Mouse (Mus musculus): ENCODE data around the gene Zfp683.

Gene Zfp683

GRCm38 (mm10) chr4:134052560-134052959, 1.1 kb upstream of the Zfp683 start:
- DNase-seq (ENCODE audit: low spot score), result no peak

- no peak for DNase-seq (ENCODE audit: low spot score)
Observed at GRCm38 (mm10) chr4:134058166-134058715, 4.6 kb downstream of the Zfp683 start.

DNA sequence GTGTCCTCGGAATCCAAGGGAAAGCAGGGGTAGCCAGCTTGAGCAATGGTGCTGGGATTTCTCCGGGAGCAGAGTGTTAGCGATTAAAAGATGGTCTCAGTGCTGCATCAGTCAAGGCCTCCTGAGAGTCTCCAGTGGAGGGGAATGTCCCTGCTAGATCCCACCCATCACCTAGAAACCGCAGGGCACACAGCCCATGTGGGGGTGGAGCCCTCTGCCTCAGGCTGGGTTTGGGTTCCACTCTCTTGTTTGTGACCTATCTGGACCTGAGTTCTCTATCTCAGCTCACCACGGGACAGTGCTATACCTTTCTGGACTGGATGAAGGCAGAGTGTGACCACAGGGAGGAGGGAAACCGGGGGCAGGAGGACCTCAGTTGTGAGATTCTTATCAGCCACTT, 5.3 kb downstream of the Zfp683 start:
- DNase-seq (ENCODE audit: low spot score), result no peak

DNA sequence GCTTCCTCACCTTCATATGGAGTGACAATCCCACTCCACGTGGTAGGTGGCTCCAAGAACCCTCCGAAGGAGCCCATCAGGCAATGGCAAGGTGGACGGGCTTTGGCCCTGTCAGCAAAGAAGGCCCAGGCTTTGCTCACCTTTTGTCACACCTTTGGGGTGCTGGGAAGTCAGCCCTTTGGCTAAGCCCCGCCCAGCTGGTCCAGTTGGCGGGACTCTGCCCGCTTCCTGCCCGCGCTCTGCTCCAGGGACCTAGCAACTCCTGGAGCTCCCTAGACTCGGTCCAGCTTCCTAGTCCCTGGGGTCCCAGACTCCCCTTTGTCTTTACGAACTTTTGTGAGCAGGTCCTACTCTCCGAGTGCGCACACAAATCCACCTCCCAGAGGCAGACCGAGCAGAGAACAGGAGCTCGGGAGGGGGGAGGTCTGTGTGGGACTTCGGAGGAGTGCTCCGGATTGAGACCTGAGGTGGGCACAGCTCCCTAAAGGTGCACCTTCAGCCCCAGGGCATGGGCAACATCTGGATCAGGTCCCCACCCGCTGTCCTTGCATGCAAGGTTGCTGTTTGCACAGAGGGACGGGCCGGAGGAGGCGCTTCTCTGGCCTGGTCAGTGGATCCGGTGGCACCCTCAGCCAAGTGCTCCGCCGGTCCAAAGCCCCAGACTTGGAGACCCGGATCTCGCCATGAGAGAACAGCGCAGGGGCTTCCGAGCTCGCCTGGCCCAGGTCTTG, 6.7 kb downstream of the Zfp683 start, which contains the start of gene Crybg2:
Crybg2 (plus strand) TSS at position 681 of the 731 bp plus-strand sequence.
- DNase-seq (ENCODE audit: low spot score), result no peak

DNA sequence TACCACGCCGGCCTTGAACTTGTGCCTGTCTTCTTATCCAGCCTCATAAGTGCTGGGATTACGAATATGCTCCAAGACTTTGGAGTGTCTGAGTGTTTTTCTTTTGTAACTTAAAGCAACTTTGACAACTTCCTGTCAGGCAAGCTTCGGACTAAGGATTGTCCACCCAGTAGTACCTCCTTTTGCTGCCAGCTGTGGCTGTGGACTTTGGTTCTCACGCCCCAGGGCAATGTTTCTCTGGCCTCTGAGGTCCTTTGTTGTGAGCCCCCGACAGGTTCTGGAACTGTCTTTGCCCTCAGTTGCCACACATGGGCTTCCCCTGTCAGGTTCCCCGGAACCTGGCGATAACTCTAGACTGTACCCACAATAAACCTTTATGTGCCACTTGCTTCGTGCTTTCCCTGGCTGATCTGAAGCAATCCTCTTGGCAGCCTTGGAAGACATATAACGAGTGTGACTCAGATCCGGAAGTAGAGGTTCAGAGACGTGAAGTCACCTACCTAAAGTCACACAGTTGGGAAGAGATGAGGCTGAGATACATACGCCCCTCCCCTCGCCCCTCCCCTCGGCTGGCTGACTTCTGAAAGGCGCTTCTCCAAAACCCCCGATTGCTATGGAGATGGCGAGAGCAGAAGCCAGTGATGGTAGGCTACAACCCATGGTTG, 7.7 kb downstream of the Zfp683 start:
- DNase-seq (ENCODE audit: low spot score), result no peak

GRCm38 (mm10) chr4:134061944-134062446, 8.4 kb downstream of the Zfp683 start:
- DNase-seq (ENCODE audit: low spot score), result no peak

- no peak for DNase-seq (ENCODE audit: low spot score)
Observed at GRCm38 (mm10) chr4:134062561-134062960, 8.9 kb downstream of the Zfp683 start.

GRCm38 (mm10) chr4:134065431-134066004, 11.9 kb downstream of the Zfp683 start:
- DNase-seq (ENCODE audit: low spot score), result no peak

DNA sequence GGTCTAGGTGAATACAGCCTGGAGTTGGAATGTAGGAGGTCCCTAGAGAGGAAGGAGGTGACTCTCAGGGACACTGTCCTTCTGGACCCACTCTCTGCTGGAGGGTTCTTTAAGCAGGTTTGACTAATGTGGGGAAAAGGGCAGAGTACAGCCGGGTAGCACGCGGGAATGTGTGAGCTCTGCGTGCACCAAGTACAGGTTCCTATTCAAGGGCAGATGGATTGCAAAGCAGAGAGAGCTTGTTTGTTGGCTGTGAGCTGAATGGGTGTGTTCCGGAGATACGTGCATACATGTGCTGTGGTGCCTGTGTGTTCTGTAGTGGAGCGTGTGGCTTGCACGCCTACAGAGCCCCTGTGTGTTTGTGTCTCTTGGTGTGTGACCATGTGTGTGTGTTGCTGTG, 13.7 kb downstream of the Zfp683 start:
- DNase-seq (ENCODE audit: low spot score), result no peak

DNA sequence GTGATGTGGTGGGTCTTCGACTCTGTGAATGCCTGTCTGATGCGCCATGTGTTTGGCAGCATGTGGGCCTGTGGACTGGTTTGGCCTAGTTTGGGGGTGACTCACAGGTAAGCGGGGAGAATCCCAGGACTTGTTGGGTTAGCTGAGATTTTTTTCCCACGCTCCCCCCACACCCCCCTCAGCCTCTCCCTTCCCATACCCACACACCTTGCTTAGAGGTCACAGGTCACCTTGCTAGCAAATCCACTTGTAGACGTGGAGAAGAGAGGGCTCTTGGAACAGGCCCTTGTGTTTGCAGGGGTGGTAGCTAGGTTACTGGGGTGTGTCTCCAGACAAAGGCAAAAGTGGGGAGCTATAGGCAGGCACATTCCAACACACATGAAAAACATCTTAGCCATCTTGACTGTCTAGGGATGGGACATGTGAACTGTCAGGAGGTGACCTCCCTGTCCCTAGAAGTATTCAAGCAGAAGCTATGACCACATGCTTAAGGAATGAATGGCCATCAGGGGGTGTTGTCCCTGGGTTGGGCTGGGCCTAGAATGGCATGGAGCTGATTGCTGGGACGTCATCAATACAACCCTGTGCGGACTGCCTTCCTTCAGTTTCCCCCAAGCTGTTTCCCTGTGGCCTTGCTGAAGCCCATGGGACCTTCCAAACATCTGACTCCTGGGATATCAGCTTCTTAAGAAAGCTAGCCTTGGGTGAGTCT, 14.4 kb downstream of the Zfp683 start:
- no peak for DNase-seq (ENCODE audit: low spot score)

DNA sequence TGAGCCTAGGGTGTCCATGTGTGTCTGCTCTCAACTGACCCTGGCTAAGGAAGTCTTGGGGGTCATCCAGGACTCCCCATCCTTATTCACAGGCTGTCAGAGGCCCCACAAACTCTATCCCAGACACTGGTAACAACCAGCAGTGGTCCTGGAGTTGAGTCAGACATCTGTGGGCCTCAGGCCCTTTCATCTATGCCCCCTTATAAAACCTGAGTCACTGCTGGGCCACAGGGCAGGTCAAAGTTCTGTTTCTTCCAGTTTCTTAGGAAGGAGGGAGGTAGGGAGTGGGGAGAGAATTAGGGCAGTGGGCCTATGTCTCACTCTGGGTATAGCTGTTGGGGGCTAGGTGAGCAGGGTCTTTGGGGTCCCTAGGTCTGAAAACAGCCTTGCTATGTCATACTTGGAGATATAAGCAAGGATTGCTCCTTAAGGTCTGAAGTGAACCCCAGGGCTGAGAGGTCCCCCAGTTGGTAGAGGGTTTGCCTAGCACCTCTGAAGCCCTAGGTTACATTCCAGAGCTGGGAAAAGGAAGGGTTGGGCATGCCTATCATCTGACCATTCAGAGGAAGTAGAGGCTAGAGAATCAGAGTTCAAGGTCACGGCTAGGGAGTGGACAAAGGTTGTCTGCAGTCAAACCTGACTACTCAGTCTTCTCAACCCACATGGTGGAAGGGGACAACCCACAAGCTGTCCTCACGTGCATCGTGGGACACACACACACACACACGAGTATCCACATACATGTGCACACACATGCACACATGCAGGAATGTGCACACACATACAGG, 15.3 kb downstream of the Zfp683 start:
- no peak for DNase-seq (ENCODE audit: low spot score)

DNA sequence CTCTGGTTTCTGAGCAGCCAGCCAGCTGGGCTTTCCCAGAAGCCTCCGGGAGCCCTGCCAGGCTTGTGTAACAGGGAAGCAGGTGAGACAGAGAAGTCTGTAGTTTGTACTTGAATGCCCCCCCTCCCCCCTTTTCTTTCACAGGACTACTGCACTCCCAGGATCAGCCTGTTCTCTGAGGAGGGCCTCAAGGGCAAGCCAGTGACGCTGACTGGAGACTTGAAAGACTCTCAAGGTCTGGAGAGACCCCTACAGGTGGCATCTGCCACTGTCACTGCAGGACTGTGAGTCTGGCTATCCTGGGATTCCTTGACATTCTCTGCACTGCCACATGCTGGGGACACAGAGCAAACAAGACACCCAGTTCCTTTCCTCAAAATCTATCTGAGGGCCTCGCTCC, 25.1 kb downstream of the Zfp683 start:
- peak; percentile 57 for DNase-seq (ENCODE audit: low spot score)

DNA sequence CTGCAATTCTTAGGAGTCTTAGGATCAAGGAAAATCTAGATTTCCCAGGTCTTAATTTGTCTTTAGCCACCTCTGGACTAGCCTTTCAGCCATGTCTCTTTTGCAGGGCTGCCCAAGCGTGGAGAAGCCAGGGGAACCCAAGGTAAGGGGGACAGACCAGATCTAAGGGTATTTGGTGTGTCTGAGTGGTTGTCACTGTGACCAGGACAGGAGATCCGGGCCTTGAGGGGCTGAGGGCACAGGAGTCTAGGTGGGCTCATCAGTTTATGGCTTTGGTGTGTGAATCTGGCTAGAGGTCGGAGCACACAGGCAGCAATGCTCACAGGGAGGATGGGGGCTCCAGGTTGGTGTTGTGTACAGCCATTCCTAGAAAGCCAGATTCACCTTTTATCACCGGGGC, 27.0 kb downstream of the Zfp683 start:
- no peak for DNase-seq (ENCODE audit: low spot score)

DNA sequence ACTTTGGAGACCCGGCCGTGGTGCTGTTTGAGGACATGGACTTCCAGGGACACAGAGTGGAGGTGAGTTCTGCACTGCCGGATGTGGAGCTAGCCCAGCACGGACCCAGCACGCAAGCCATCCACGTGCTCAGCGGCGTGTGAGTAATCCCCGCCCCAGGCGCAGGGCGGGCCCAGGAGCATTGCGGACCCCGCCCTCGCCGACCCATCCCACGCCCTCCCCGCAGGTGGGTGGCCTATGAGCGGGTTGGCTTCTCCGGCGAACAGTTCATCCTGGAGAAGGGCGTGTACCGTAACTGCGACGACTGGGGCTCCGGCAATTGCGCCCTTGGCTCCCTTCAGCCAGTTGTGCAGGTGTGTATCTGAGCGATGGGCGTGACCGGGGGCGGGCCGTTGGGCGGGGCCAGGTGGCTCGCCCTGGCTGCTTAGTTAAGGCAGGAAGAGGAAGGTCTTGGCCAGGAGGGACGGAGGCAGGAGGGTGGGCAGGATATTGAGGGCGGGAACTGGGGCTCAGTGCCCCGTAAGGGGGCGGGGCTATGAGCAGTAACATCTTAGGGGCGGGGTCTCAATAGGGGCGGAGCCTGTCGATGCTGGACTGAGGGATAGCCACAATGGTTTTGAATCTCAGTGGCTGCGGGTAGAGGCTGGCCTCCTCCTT, 28.2 kb downstream of the Zfp683 start:
- DNase-seq (ENCODE audit: low spot score), result peak; percentile 61

DNA sequence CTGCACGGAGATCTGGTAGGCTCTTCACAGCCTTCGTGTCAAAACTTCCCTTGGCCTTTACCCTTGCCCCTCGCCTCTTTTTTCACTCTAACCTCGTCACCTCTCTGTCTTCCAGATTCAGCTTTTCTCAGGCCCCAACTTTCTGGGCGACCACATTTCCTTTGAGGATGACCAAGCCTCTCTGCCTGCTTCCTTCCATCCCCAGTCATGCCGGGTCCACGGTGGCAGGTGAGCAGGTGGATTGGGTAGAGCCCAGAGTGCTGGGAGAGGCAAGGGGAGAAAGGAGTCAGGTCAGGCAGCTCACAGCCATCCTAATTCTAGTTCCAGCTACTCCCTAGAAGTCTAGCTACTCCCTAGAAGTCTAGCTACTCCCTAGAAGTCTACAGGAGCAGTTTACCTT, 28.8 kb downstream of the Zfp683 start:
- no peak for DNase-seq (ENCODE audit: low spot score)

GRCm38 (mm10) chr4:134084999-134085398, 31.4 kb downstream of the Zfp683 start:
- DNase-seq (ENCODE audit: low spot score), result no peak

GRCm38 (mm10) chr4:134087412-134087811, 33.8 kb downstream of the Zfp683 start:
- DNase-seq (ENCODE audit: low spot score), result no peak

GRCm38 (mm10) chr4:134089029-134089428, 35.4 kb downstream of the Zfp683 start:
- no peak for DNase-seq (ENCODE audit: low spot score)

DNA sequence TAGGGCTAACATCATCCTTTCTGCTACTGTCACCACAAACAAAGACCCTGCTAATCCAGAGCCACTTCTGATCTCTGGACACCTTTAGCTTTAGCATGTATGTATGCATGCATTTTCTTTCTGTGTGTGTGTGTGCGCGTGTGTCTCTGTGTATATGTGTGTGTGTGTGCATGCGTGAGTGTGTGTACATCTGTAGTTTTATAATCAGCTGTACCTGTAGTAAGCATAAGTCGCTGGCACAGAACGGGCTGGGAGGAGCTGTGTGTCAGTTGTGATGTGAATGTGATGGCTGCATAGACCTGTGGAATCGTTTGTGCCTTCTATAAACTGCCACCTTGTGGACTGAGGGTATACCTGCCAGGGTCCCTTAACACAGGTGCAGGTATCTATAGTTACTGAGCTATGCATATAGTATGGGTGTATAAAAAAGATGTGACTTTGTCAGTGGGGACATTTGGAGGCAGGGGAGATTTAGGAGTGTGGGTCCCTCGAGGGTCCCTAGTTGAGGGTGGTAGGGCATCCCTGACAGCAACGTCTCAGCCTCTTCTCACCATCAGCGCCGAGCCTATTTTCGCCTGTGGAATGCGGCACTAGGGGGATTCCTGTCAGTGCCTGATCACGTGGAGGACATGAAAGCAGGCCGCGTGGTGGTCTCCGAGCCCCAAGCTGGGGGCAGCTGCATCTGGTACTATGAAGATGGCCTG, 37.0 kb downstream of the Zfp683 start:
- no peak for DNase-seq (ENCODE audit: low spot score)

DNA sequence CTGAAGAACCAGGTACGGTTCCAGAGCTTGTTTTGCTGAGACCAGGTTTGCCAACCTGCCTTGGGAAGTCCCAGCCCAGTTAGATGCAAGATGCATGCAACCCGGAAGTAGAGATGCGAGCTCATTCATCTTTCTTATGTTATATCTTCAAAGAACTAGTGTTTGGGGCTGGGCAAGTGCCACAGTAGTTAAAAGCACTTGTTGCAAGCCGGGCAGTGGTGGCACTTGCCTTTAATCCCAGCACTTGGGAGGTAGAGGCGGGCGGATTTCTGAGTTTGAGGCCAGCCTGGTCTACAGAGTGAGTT, 37.5 kb downstream of the Zfp683 start:
- DNase-seq (ENCODE audit: low spot score), result no peak
